Mouse (Mus musculus) brain, embryonic 14.5 days (tissue): ENCODE measurements at regions not wholly inside any gene's neighbourhood (a gene's known extent, or its start where the extent isn't known, plus 50 kb on each side); places are given as distances from the start of the nearest gene placed in this dataset.

ENCODE experiments used
- CTCF ChIP-seq: fragments of 200-500 bp; IDR thresholded peaks from 2 replicates; pipeline ENCODE4 v1.5.1; 2012; ENCODE audit warnings: inconsistent platforms, mild to moderate bottlenecking, moderate library complexity, borderline replicate concordance; ENCODE audit not compliant: insufficient read depth, insufficient read length; ENCODE audit errors: extremely low read depth
- POLR2A ChIP-seq: fragments of 200-500 bp; IDR thresholded peaks from 2 replicates; pipeline ENCODE4 v1.6.1; 2012; ENCODE audit warnings: mild to moderate bottlenecking, inconsistent platforms, borderline replicate concordance; ENCODE audit not compliant: poor library complexity, insufficient read depth, insufficient read length, severe bottlenecking; ENCODE audit errors: extremely low read depth

DNA sequence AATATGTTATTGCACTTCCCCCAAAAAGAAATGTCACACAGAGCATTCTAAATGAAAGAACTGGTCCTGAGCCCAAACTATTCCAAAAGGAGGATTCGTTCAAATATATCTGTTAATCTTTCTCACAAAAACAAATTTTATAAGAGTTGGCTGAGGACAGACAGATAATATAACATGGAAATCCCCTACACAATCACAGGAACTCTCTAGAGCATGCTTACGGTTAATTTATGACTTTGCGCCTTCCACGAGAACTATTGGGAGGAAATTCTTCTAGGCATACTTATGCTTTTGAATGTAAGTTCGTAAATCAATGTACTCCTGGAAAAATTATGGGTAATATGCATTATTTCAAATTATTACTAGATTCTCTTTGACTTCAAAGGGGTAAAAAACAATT lies 144.1 kb upstream of the Gimd1 start:
- no peak for TF ChIP-seq CTCF
- no peak for TF ChIP-seq POLR2A
